Mouse (Mus musculus): ENCODE results near the gene Mief2. TPM values are rescaled to one million over a fixed set of nuclear protein-coding genes. Genes with fewer than 3 reads are reported as not detected.

The Mief2 gene
- total RNA-seq (2023) = 10 to 100 TPM in 1 of 2 experiments, 1 to 10 TPM in 1; 8.0 to 10.4 TPM

DNA sequence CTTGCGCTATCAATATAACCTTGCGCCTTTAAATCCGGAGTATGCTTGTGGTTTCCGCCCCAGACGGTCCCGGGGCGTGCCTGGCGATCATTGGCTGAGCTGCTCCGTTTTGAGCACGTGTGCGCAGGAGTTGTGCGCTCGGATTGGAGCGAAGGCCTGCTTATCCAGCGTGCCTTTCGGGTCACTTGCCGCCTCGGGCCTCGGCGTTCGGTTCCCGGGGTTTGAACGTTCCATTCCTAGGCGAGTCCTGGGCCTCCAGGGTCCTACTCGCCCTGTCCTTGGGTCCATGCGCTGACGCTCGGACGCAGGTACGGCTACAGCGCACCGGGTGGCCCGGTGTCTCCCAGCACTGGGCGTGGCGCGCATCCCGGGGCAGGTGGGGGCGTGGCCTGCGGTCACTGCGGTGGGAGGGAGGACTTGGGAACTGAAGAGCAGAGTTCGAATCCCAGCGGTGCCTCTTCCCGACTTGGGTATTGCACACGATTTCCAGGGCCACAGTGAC is at the start of gene Mief2:
TSS of gene Mief2 (plus strand) at position 139 of the 502 bp plus-strand sequence.

DNA sequence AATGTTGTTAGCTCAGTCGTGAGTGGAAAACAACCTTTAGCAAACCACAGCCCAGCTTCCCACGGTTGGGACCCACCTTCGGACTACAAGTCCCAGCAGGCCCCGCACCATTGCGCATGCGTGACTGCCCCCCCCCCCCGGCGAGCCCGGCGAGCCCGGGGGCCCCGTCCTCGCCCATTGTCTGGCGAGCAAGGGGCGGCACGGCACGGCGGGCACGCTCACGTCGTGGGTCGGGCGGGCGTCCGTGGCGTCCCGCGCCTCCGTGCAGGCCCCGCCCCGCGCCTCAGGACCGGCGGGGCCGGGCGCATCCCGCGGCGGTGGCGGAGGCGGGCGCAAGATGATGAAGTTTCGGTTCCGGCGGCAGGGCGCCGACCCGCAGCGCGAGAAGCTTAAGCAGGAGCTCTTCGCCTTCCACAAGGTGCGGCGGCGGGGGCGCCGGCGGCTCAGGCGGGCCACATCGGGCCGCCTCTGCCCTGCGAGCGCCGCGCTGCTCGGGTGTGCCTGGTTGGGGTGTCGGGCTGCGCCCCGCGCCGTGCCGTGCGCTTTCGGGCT is 28.6 kb upstream of the Mief2 start, which contains the start of gene Llgl1:
TSS of gene Llgl1 (plus strand) at position 200 of the 552 bp plus-strand sequence.

DNA sequence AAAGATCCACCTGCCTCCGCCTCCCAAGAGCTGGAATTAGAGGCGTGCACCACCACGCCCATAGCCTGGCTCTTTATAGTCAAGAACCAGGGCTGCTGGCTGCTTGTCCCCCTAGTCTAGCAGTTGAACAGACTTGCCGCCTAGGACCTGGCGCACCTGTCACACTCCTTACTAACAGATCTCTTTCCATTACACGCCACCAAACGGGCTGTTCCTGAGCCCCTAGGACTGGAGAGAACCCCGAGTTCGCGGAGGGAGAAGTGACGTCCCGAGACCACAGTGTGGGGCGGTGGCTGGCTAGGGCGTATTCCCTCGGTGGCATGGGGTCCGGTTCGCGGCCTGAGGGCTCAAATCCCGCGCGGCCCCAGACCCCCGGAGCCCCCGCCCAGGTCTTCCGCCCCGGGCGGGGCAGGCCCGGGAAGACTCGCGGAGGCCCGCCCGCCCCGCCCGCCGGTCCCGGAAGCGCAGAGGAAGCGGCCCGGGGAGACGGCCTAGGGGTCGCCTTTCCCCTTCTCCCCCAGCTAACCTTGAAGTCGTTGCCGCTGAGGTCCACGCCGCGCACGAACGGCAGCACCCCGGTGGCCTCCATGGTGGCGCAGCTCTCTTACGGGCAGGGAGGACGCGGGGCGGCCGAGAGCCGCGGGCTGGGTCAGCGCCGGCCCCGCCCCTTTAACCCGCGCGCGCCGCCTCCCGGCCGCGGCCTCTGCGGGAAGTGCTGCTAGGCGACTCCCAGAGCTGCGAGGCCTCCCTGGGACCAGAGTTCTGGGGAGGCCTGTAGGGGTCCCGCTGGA is 1.4 kb upstream of the Mief2 start, which contains the start of gene Flii:
TSS of gene Flii (minus strand) at position 663 of the 791 bp plus-strand sequence.

DNA sequence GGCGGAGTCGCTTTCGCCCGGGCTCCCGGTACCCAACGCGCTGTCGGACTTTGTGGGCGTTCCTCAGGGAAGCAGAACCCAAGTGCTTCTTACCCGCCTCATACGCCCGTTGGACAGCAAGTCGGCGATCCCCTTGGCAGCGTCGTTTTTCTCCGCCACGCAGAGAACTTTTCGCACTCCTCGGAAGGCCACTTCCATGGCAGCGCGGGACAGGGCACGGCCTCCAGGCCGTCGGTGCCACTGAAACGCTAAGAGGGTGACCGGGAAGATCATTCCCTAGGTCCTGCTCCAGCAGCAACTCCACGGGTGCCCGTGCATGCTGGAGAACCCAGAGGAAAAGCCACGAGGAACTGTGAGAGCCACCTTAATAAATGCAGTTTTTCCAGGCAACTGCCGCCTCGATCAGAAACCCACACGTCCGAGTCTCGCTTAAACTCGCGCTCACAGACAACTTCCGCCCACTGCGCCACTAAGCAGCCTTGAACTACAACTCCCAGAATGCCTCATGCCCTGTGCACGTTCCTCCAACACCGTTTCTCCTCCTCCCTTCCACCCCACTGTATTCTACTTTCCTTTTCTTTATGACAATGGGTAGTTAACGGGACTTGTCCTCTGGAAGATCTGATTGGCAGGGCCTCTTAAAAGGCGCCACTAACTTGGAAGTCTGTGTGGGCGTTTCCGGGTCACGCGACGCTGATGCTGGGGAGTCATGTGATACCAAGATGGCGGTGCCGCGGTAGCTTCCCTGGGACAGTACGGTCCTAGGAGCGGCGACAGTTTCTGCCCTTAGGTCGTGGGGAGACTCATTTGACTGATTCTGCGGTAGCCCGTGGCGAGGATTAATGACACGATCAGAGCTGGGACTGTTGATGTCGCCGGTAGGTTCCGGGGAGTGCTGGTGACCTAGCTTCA is 48.9 kb downstream of the Mief2 start, which contains the start of the genes Top3a and Smcr8:
TSS of gene Top3a (minus strand) at position 537 of the 912 bp plus-strand sequence.
TSS of gene Smcr8 (plus strand) at position 696 of the 912 bp plus-strand sequence.

Other genes with a start within 250 kb of the Mief2 start
- 10 to 100 TPM; 35.1 to 37.0 TPM for gene Alkbh5, start 192.0 kb upstream of the Mief2 start, total RNA-seq (2023)
- gene Llgl1, start 28.7 kb upstream of the Mief2 start, total RNA-seq (2023) = 10 to 100 TPM; 15.3 to 17.6 TPM
- 100 to 1,000 TPM; 206 to 216 TPM for gene Flii, start 1.1 kb upstream of the Mief2 start, total RNA-seq (2023)
- 10 to 100 TPM; 10.2 to 11.4 TPM for gene Top3a, start 49.0 kb downstream of the Mief2 start, total RNA-seq (2023)
- gene Smcr8, start 49.1 kb downstream of the Mief2 start, total RNA-seq (2023) = 10 to 100 TPM; 33.7 to 38.7 TPM
- gene Shmt1, start 83.3 kb downstream of the Mief2 start, total RNA-seq (2023) = 1 to 10 TPM; 7.7 to 8.1 TPM
- 1 to 10 TPM; 6.2 to 6.6 TPM for gene Dhrs7b, start 102.2 kb downstream of the Mief2 start, total RNA-seq (2023)
- 10 to 100 TPM; 12.6 to 13.0 TPM for gene Tmem11, start 150.9 kb downstream of the Mief2 start, total RNA-seq (2023)
- 10 to 100 TPM in 1 of 2 experiments, 1 to 10 TPM in 1; 8.3 to 12.0 TPM for gene Natd1, start 186.4 kb downstream of the Mief2 start, total RNA-seq (2023)
- 10 to 100 TPM; 81.6 to 90.0 TPM for gene Map2k3, start 203.6 kb downstream of the Mief2 start, total RNA-seq (2023)